Mouse (Mus musculus) megakaryocyte, embryonic 14.5 days (primary cell): ENCODE results near the gene Meis1.
A peak's percentile ranks its signal among the peaks of the same experiment; 100 is the strongest.

Experiments used
- FLI1 ChIP-seq: IDR thresholded peaks from 2 replicates; pipeline ENCODE4 v1.6.1; 2012; ENCODE audit warnings: low read length, inconsistent platforms, mixed read lengths
- GATA1 ChIP-seq: IDR thresholded peaks from 3 replicates; pipeline ENCODE4 v1.6.1; 2012; ENCODE audit warnings: mixed read lengths, low read length, inconsistent platforms, borderline replicate concordance

DNA sequence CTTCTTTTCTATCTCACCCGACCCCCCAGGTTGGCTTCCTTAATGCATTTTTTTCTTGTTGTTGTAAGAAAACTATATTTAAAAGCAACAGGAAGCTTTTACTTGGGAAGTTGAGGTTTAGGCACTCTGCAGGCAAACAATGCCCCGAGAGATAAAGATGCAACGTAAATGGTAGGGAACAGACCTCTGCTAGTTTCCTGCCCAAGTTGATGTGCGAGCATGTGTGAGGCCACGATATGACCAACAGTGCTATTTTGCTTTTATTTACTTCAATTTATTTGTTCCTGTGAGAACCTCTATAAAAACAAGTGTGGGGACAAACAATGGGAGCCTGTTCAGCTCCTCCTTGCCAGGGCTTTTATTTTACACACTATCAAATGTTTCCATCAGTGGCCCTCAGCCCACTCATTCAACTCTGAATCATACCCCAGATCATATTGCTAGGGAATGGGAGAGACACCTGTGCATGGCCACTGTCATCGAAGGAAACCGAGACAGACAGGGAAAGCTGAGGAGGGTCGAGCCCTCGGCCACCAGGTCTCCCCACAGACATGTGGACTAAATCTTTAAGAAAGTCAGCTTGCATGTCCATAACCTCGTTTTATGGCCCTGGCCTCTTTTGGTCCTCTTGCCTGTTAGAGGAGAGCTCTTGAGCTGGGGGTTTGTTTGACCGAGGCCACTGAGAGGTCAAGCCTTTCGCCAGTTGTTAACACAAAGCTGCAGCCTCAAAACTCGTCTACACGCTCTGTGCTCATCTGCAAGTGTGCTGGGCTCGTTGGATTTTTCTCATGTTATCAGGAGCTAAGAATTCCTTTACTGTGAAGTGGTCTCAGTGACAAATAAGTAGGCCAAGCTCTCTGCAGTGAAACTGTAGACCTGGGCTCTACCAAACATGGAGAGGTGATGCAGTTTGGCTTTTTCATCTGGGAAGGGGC lies 55.3 kb downstream of the Meis1 start:
- TF ChIP-seq FLI1 = no peak
- peak; percentile 95; the same call in 2 of the 3 replicates for TF ChIP-seq GATA1
